Mouse (Mus musculus) neural tube, embryonic 14.5 days (tissue): ENCODE measurements around the gene Mrrf. TPM values are rescaled to one million over a fixed set of nuclear protein-coding genes. Genes with fewer than 3 reads are reported as not detected.
A peak's percentile ranks its signal among the peaks of the same experiment; 100 is the strongest.
"Not testable (repeated sequence)": the region's sequence is repeated elsewhere in the genome, so short reads cannot be mapped to it uniquely, and the experiment has no call there.

Source experiments
- ATAC-seq: fragments of 200-750 bp; cut with Nextera tagmentation; 2 replicates; pipeline ENCODE4 v1.8.0; 2017; ENCODE audit warnings: low read depth, mild to moderate bottlenecking, moderate TSS enrichment, moderate library complexity
- H3K27ac ChIP-seq: fragments of 300-500 bp; sonication (generic); 2 replicates; pipeline ENCODE4 v1.5.1; 2014; ENCODE audit warnings: low read depth, mild to moderate bottlenecking, control low read depth, low read length, moderate library complexity, mixed read lengths
- H3K27me3 ChIP-seq: fragments of 300-500 bp; sonication (generic); 2 replicates; pipeline ENCODE4 v1.6.1; 2014; ENCODE audit warnings: low read length; ENCODE audit not compliant: control insufficient read depth, insufficient read depth
- H3K36me3 ChIP-seq: fragments of 300-500 bp; sonication (generic); 2 replicates; pipeline ENCODE4 v1.6.1; 2014; ENCODE audit warnings: low read length, mixed read lengths; ENCODE audit not compliant: control insufficient read depth, insufficient read depth
- H3K4me1 ChIP-seq: fragments of 300-500 bp; sonication (generic); 2 replicates; pipeline ENCODE4 v1.6.1; 2014; ENCODE audit warnings: low read length; ENCODE audit not compliant: control insufficient read depth, insufficient read depth
- H3K4me2 ChIP-seq: fragments of 300-500 bp; sonication (generic); 2 replicates; pipeline ENCODE4 v1.6.1; 2014; ENCODE audit warnings: mild to moderate bottlenecking, low read depth, low read length, control low read depth
- H3K4me3 ChIP-seq: fragments of 300-500 bp; sonication (generic); 2 replicates; pipeline ENCODE4 v1.5.1; 2014; ENCODE audit warnings: low read depth, low read length, control low read depth, mixed read lengths
- H3K9ac ChIP-seq: fragments of 300-500 bp; sonication (generic); replicated peaks from 2 replicates; pipeline ENCODE4 v1.6.1; 2014; ENCODE audit warnings: low read depth, mild to moderate bottlenecking, control low read depth, low read length, mixed read lengths
- H3K9me3 ChIP-seq: fragments of 300-500 bp; sonication (generic); 2 replicates; pipeline ENCODE4 v1.6.1; 2016; ENCODE audit warnings: low read length; ENCODE audit not compliant: control insufficient read depth
- WGBS: fragments of 180-500 bp; shearing (Covaris S2); extraction: QIAGEN DNeasy Blood & Tissue Kit; methylation state at CpG from one replicate; pipeline ENCODE4 v1.1.7; 2014; 5-methylcytosine and 5-hydroxymethylcytosine counted together
- polyA plus RNA-seq: library from polyadenylated mRNA; unstranded; fragments of >200 nt; fragmentation: Nextera tagmentation; extraction: Ambion mirVana; gene quantifications from 2 replicates; pipeline ENCODE4 v1.2.1, GENCODE M21; 2014

The Mrrf gene
- polyA plus RNA-seq, 1 experiment from 2014 or later = 30.4 TPM

DNA sequence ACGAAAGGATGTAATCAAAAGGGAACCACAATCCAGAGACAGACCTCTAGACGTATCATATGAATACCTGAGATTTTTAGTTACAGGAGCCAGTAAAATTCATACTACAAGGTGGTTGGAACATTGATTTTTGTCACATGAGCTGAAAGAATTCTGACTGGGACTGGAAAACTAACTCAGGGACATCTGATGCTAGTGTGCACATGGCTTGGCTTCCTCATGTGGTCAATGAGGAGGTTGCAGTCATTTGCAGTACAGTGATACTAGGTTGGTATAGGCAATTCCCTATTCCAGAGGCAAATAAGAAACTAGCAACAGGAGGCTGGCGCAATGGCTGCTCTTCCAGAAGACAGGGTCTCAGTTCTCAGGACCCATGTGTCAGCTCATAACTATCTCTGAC, 23.6 kb upstream of the Mrrf start:
- Histone ChIP-seq H3K4me2 (no peak overlapping the region), H3K9me3 (no peaks in the 10 kb centered on the region), H3K4me3 (no peak overlapping the region), H3K36me3 (peaks cover 11% of the 10 kb centered on the region), H3K4me1 (no peaks in the 10 kb centered on the region), H3K27me3 (peaks cover 4% of the 10 kb centered on the region), H3K9ac (no peak overlapping the region), H3K27ac (no peak overlapping the region)
- 72% methylated on average over 3 of the region's 3 CpGs for WGBS
- ATAC-seq = no peak

DNA sequence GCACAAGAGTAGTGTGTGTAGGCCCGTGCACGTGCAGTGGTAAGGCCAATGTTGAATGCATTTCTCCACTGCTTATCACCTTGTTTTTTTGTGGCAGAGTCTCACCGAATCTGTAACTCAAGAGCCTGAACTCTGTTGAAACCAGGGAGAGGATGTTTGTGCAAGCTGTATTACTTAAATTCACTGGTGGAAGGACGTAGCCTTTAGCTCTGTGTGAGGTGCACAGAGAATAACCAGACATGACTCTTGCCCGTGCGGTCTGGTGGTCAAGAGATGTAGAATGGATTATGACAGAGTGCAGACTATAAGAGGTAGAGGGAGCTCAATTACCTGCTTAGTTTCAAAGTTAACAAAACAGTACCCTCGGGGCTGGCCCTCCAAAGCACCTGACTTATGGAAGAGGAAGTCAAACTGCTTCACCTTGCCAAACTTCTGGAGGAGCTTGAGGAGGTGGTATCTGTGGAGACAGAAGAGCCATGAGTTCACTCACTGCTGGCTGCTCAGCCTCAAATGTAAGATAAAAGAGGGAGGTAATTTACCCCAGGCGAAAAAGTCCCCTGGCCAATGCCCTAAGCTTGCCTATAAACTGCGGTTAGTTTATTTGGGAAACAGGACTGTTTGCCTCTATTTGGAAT, 9.3 kb upstream of the Mrrf start:
- ATAC-seq = no peak
- Histone ChIP-seq H3K9ac (no peak overlapping the region), H3K27me3 (no peaks in the 10 kb centered on the region), H3K4me3 (no peak overlapping the region), H3K4me1 (no peaks in the 10 kb centered on the region), H3K9me3 (no peaks in the 10 kb centered on the region), H3K4me2 (no peak overlapping the region), H3K27ac (no peak overlapping the region), H3K36me3 (peaks cover 47% of the 10 kb centered on the region)
- WGBS = 92% methylated on average over 9 of the region's 9 CpGs

DNA sequence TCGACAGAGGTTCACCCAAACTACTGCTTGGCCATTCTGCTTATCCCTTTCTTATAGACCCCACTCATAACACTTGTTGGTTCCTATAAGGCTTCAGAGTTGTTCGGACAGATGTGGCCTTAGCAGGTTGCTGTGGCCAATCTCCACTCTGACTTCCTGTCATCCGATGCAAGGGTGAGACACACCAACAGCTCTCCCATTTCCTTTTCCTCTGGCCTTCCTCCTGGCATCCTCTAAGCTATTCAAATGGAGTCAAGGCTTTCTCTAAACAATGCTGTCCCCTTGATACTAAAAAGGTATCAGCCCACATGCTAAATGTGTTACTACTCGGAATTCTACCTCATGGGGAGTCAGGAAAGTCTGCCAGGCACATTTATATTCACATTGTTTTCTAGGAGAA, 8.2 kb upstream of the Mrrf start:
- Histone ChIP-seq H3K4me3 (no peak overlapping the region), H3K4me1 (no peaks in the 10 kb centered on the region), H3K27me3 (no peaks in the 10 kb centered on the region), H3K36me3 (peaks cover 41% of the 10 kb centered on the region), H3K4me2 (no peak overlapping the region), H3K9me3 (no peaks in the 10 kb centered on the region), H3K27ac (no peak overlapping the region), H3K9ac (no peak overlapping the region)
- WGBS = 79% methylated on average over 4 of the region's 4 CpGs
- ATAC-seq = no peak

DNA sequence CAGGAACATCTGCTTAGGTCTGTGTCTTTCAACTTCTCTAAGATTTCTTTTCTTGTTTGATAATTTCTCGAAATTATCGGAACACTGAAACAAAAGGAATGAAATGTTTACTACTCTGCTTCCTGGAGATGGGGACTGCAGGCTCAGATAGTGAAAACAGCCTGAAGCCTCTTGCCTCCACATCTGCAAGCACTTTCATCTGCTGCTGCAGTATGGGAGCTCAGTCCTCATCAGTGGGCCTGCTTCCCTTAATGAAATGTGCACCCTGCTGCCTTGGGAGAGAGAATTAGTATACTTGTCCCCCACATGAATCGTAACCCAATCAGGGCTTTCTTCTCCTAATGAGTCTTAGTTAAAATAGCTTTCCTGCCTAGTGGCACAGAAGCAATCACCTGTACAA, 7.1 kb upstream of the Mrrf start:
- Histone ChIP-seq H3K9me3 (no peaks in the 10 kb centered on the region), H3K4me1 (no peaks in the 10 kb centered on the region), H3K36me3 (peaks cover 38% of the 10 kb centered on the region)

DNA sequence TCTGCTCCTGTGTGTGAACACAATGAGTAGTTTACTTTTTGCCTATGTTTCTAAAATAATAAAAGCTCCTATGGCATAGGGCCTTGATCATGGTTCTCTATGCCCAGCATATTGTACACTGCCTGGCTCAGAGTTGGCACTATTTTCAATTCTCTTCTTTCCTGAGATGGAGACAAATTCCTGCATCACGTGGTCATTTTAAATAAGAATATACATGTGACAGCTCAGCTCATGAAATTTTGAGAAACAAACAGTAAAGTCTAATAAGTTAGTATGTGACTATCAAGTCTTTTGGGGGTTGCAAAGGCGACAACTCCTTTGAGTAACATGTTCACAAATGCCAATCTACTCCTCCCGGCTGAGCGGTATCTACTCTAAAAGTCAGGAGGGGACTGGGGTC, 302 bp upstream of the Mrrf start:
- Histone ChIP-seq H3K36me3 (peaks cover 14% of the 10 kb centered on the region), H3K4me1 (peaks cover 6% of the 10 kb centered on the region; the same call in 1 of the 2 replicates), H3K27ac (peak overlapping the region; percentile 74), H3K4me2 (peak overlapping the region; percentile 79), H3K27me3 (no peaks in the 10 kb centered on the region), H3K9ac (peak overlapping the region; percentile 67), H3K9me3 (no peaks in the 10 kb centered on the region), H3K4me3 (peak overlapping the region; percentile 66)
- ATAC-seq = no peak
- under 1% methylated on average over 4 of the region's 4 CpGs for WGBS

More for the DNA sequence above, 7.1 kb upstream of the Mrrf start:
- no peak overlapping the region for H3K9ac ChIP-seq
- no peak for ATAC-seq
- WGBS = 86% methylated on average over 3 of the region's 3 CpGs
- H3K27ac ChIP-seq = no peak overlapping the region
- H3K27me3 ChIP-seq = no peaks in the 10 kb centered on the region
- H3K4me2 ChIP-seq = no peak overlapping the region
- H3K4me3 ChIP-seq = no peak overlapping the region

DNA sequence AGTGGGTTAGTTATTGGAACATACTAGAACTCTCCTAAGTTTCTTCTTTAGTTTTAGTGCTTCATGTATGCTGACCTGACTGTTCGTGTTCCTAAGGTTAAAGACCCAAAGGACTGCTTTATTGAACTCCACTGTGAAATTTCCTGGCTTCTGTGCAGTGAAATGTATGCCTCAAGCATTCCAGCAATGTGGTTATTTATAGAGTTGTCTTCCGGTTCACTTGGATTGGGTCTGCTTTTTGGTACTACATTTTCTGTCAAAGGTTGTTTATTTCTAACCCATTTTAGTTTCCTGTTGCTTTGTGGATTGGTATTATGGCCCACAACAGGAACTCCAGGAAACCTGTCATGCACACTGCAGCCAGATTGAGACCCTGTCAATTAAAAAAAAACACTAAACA, 2.9 kb downstream of the Mrrf start:
- no peak overlapping the region for H3K4me3 ChIP-seq
- no peak overlapping the region for H3K4me2 ChIP-seq
- H3K27me3 ChIP-seq = no peaks in the 10 kb centered on the region
- H3K9me3 ChIP-seq = no peaks in the 10 kb centered on the region
- H3K36me3 ChIP-seq = peaks cover 4% of the 10 kb centered on the region; the same call in 1 of the 2 replicates
- H3K4me1 ChIP-seq = peaks cover 6% of the 10 kb centered on the region; the same call in 1 of the 2 replicates
- ATAC-seq = no peak
- H3K9ac ChIP-seq = no peak overlapping the region
- no peak overlapping the region for H3K27ac ChIP-seq
- WGBS = 79% methylated on average over 2 of the region's 2 CpGs

DNA sequence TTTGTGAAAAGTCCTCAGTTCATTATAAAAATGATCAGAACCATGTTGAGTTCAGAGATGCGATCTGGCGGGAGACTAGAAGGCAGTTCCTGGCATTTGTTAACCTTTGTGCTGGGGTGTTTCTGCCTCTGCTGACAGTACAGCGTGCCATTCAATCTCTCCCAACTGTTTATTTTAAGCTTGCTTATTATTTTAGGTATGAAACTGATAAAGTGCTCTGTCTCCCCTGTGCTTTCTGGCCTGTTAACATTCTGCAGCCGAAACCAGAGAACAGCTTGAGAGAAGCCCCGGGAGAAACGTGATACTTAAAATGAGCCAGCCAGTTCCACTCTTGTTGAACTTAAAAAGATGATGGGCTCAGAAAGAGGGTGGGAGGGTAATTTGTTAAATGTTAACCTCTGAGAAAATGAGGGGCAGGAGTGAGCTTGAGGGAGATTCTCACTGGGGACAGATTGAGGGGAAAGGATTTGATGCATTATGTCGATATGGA, 12.7 kb downstream of the Mrrf start:
- no peak overlapping the region for H3K4me3 ChIP-seq
- H3K9ac ChIP-seq = no peak overlapping the region
- no peak overlapping the region for H3K4me2 ChIP-seq
- WGBS = 88% methylated on average over 7 of the region's 7 CpGs
- H3K27me3 ChIP-seq = no peaks in the 10 kb centered on the region
- no peaks in the 10 kb centered on the region for H3K4me1 ChIP-seq
- no peak for ATAC-seq
- no peaks in the 10 kb centered on the region for H3K9me3 ChIP-seq
- peaks cover 3% of the 10 kb centered on the region for H3K36me3 ChIP-seq
- no peak overlapping the region for H3K27ac ChIP-seq

DNA sequence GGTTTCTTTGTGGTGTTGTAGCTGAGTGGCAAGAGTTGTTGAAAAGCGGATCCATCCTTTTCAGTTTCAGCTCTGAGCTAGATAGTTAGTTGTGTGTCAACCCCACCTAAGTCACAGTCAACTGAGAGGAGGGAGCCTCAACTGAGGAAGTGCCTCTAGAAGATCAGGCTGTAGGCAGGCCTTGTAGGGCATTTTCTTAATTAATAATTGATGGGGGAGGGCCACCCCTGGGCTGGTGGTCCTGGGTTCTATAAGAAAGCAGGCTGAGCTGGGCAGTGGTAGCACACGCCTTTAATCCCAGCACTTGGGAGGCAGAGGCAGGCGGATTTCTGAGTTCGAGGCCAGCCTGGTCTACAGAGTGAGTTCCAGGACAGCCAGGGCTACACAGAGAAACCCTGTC, 16.2 kb downstream of the Mrrf start:
- H3K36me3 ChIP-seq = peaks cover 11% of the 10 kb centered on the region
- WGBS = 98% methylated on average over 4 of the region's 4 CpGs

DNA sequence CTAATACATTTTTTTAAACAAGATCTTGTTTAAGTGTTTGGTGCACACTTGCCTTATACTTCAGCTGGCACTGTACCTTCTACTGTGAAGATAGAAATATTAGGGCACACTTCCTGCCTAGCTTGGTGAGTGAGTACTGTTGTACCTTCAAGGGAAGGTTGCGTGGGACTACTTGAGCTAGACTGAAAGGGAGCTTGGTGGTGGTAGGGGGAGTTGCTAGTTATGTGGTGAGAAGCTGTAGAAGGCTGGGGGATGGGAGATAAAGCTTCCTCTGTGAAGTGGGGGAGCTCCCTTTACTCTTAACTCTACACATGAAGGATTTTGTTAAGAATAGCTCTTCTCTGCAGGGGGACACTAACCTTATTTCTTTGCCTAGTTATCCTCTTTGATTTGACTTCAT, 21.3 kb downstream of the Mrrf start:
- Histone ChIP-seq H3K36me3 (peaks cover 19% of the 10 kb centered on the region), H3K9ac (no peak overlapping the region), H3K4me2 (no peak overlapping the region), H3K4me3 (no peak overlapping the region), H3K27me3 (no peaks in the 10 kb centered on the region), H3K4me1 (no peaks in the 10 kb centered on the region), H3K27ac (no peak overlapping the region), H3K9me3 (no peaks in the 10 kb centered on the region)
- WGBS = 97% methylated on average over 1 of the region's 1 CpGs
- ATAC-seq = no peak

More for the DNA sequence above, 16.2 kb downstream of the Mrrf start:
- H3K4me1 ChIP-seq, H3K27ac ChIP-seq, H3K4me3 ChIP-seq, H3K27me3 ChIP-seq, ATAC-seq, H3K4me2 ChIP-seq, H3K9ac ChIP-seq, H3K9me3 ChIP-seq: not testable (repeated sequence)
